Mouse (Mus musculus): ENCODE data around the gene Jak1.

- no peak for TF ChIP-seq MAX (IDR thresholded peaks at IDR 0.05; ENCODE audit: low read depth)
- no peak for TF ChIP-seq POLR2A (IDR thresholded peaks at IDR 0.05; ENCODE audit: insufficient read length, low read depth)
- no peak for TF ChIP-seq TCF12 (IDR thresholded peaks at IDR 0.05; ENCODE audit: insufficient read depth, poor library complexity, severe bottlenecking)
- TF ChIP-seq MYOD1 (IDR thresholded peaks at IDR 0.05; ENCODE audit: control insufficient read depth in 1 of 3, insufficient read length in 2 of 3, low read depth in 2 of 3): no peak
- TF ChIP-seq E2F4 (IDR thresholded peaks at IDR 0.05; ENCODE audit: insufficient read depth): no peak
- no peak for TF ChIP-seq MYOG (IDR thresholded peaks at IDR 0.05; ENCODE audit: control insufficient read depth in 1 of 3, insufficient read depth in 1 of 3, insufficient read length in 2 of 3, low read depth in 2 of 3)
Observed at GRCm38 (mm10) chr4:101179836-101180235, 85.2 kb downstream of the Jak1 start.
